Mouse (Mus musculus) forebrain, embryonic 13.5 days (tissue): ENCODE measurements around the gene Fam221b. TPM values are rescaled to one million over a fixed set of nuclear protein-coding genes. Genes with fewer than 3 reads are reported as not detected.

ENCODE experiments used
- ATAC-seq: fragments of 200-750 bp; cut with Nextera tagmentation; 2 replicates; pipeline ENCODE4 v1.8.0; 2017
- H3K27ac ChIP-seq: fragments of 300-500 bp; sonication (generic); 2 replicates; pipeline ENCODE4 v1.5.1; 2015; ENCODE audit warnings: inconsistent platforms, mild to moderate bottlenecking, moderate library complexity
- H3K27me3 ChIP-seq: fragments of 300-500 bp; sonication (generic); 2 replicates; pipeline ENCODE4 v1.6.1; 2015; ENCODE audit warnings: mild to moderate bottlenecking, inconsistent platforms
- H3K36me3 ChIP-seq: fragments of 300-500 bp; sonication (generic); 2 replicates; pipeline ENCODE4 v1.6.1; 2015; ENCODE audit warnings: mild to moderate bottlenecking, inconsistent platforms; ENCODE audit not compliant: poor library complexity, severe bottlenecking
- H3K4me1 ChIP-seq: fragments of 300-500 bp; sonication (generic); 2 replicates; pipeline ENCODE4 v1.6.1; 2015; ENCODE audit warnings: inconsistent platforms
- H3K4me2 ChIP-seq: fragments of 300-500 bp; sonication (generic); 2 replicates; pipeline ENCODE4 v1.6.1; 2015; ENCODE audit warnings: inconsistent platforms, mild to moderate bottlenecking, moderate library complexity
- H3K4me3 ChIP-seq: fragments of 300-500 bp; sonication (generic); 2 replicates; pipeline ENCODE4 v1.5.1; 2015; ENCODE audit warnings: mild to moderate bottlenecking, inconsistent platforms
- H3K9ac ChIP-seq: fragments of 300-500 bp; sonication (generic); 2 replicates; pipeline ENCODE4 v1.6.1; 2015; ENCODE audit warnings: mild to moderate bottlenecking, inconsistent platforms
- H3K9me3 ChIP-seq: fragments of 300-500 bp; sonication (generic); replicated peaks from 2 replicates; pipeline ENCODE4 v1.6.1; 2016; ENCODE audit warnings: inconsistent platforms
- WGBS: fragments of 180-500 bp; shearing (Covaris S2); methylation state at CpG from one replicate; pipeline ENCODE4 v1.1.7; 2015; 5-methylcytosine and 5-hydroxymethylcytosine counted together
- polyA plus RNA-seq: library from polyadenylated mRNA; unstranded; fragments of >200 nt; fragmentation: Nextera tagmentation; extraction: Ambion mirVana; gene quantifications from 2 replicates; pipeline ENCODE4 v1.2.1, GENCODE M21; 2015

Fam221b gene
- polyA plus RNA-seq, 1 experiment from 2014 or later: 2.9 TPM

- WGBS: 82% methylated on average over 5 of the region's 5 CpGs
- Histone ChIP-seq H3K4me1 (no peaks in the 10 kb centered on the region), H3K27me3 (no peaks in the 10 kb centered on the region), H3K9me3 (no peaks in the 10 kb centered on the region), H3K36me3 (peaks cover 28% of the 10 kb centered on the region), H3K9ac (no peak overlapping the region), H3K4me2 (no peak overlapping the region), H3K27ac (no peak overlapping the region), H3K4me3 (no peak overlapping the region)
- no peak for ATAC-seq
Measured at GRCm38 (mm10) chr4:43693806-43694241, 24.9 kb upstream of the Fam221b start.

GRCm38 (mm10) chr4:43691026-43691425 lies 22.1 kb upstream of the Fam221b start:
- Histone ChIP-seq H3K9ac (no peak overlapping the region), H3K9me3 (no peaks in the 10 kb centered on the region), H3K27ac (no peak overlapping the region), H3K4me2 (no peak overlapping the region), H3K36me3 (peaks cover 54% of the 10 kb centered on the region), H3K27me3 (no peaks in the 10 kb centered on the region), H3K4me3 (no peak overlapping the region), H3K4me1 (no peaks in the 10 kb centered on the region)
- WGBS: 82% methylated on average over 5 of the region's 5 CpGs
- ATAC-seq: no peak

GRCm38 (mm10) chr4:43690021-43690420 lies 21.1 kb upstream of the Fam221b start:
- H3K4me3 ChIP-seq: no peak overlapping the region
- no peaks in the 10 kb centered on the region for H3K27me3 ChIP-seq
- H3K27ac ChIP-seq: no peak overlapping the region
- 94% methylated on average over 17 of the region's 17 CpGs for WGBS
- H3K36me3 ChIP-seq: peaks cover 64% of the 10 kb centered on the region
- no peaks in the 10 kb centered on the region for H3K4me1 ChIP-seq
- H3K9ac ChIP-seq: no peak overlapping the region
- no peak overlapping the region for H3K4me2 ChIP-seq
- no peaks in the 10 kb centered on the region for H3K9me3 ChIP-seq
- ATAC-seq: no peak

GRCm38 (mm10) chr4:43679416-43680043 lies 10.6 kb upstream of the Fam221b start:
- Histone ChIP-seq H3K36me3 (peaks cover 96% of the 10 kb centered on the region), H3K4me3 (no peak overlapping the region), H3K27ac (no peak overlapping the region), H3K9ac (no peak overlapping the region), H3K27me3 (no peaks in the 10 kb centered on the region), H3K4me2 (no peak overlapping the region), H3K4me1 (no peaks in the 10 kb centered on the region), H3K9me3 (no peaks in the 10 kb centered on the region)
- no peak for ATAC-seq
- WGBS: 95% methylated on average over 7 of the region's 7 CpGs

GRCm38 (mm10) chr4:43678541-43678940 lies 9.6 kb upstream of the Fam221b start:
- Histone ChIP-seq H3K9ac (no peak overlapping the region), H3K27me3 (no peaks in the 10 kb centered on the region), H3K4me2 (no peak overlapping the region), H3K27ac (no peak overlapping the region), H3K4me1 (no peaks in the 10 kb centered on the region), H3K9me3 (no peaks in the 10 kb centered on the region), H3K4me3 (no peak overlapping the region), H3K36me3 (peaks cover 95% of the 10 kb centered on the region)
- 88% methylated on average over 6 of the region's 6 CpGs for WGBS
- no peak for ATAC-seq

- Histone ChIP-seq H3K27ac (no peak overlapping the region), H3K36me3 (peaks cover 67% of the 10 kb centered on the region), H3K27me3 (no peaks in the 10 kb centered on the region), H3K9me3 (no peaks in the 10 kb centered on the region), H3K4me2 (no peak overlapping the region), H3K9ac (no peak overlapping the region), H3K4me3 (no peak overlapping the region), H3K4me1 (peaks cover 20% of the 10 kb centered on the region)
- ATAC-seq: no peak
- WGBS: 77% methylated on average over 4 of the region's 4 CpGs
Measured at GRCm38 (mm10) chr4:43675608-43676007, 6.7 kb upstream of the Fam221b start.

- ATAC-seq: no peak
- H3K27me3 ChIP-seq: no peaks in the 10 kb centered on the region
Measured at GRCm38 (mm10) chr4:43674974-43675373, 6.0 kb upstream of the Fam221b start.

GRCm38 (mm10) chr4:43673703-43674102 lies 4.8 kb upstream of the Fam221b start:
- Histone ChIP-seq H3K9ac (no peak overlapping the region), H3K27ac (no peak overlapping the region), H3K27me3 (no peaks in the 10 kb centered on the region), H3K9me3 (no peaks in the 10 kb centered on the region), H3K4me1 (peaks cover 33% of the 10 kb centered on the region), H3K4me2 (no peak overlapping the region), H3K4me3 (no peak overlapping the region), H3K36me3 (peaks cover 49% of the 10 kb centered on the region)
- 83% methylated on average over 8 of the region's 8 CpGs for WGBS
- ATAC-seq: no peak

More at GRCm38 (mm10) chr4:43674974-43675373, 6.0 kb upstream of the Fam221b start:
- Histone ChIP-seq H3K4me1 (peaks cover 27% of the 10 kb centered on the region), H3K9ac (no peak overlapping the region), H3K4me3 (no peak overlapping the region), H3K9me3 (no peaks in the 10 kb centered on the region), H3K4me2 (no peak overlapping the region), H3K27ac (no peak overlapping the region), H3K36me3 (peaks cover 62% of the 10 kb centered on the region)
- WGBS: 79% methylated on average over 5 of the region's 5 CpGs

- Histone ChIP-seq H3K4me3 (no peak overlapping the region), H3K27ac (no peak overlapping the region), H3K9me3 (no peaks in the 10 kb centered on the region), H3K9ac (0 out of 2 replicates have a peak overlapping the region, but pooled peaks have one; percentile 37), H3K4me2 (peak overlapping the region; percentile 94), H3K27me3 (no peaks in the 10 kb centered on the region), H3K4me1 (peaks cover 37% of the 10 kb centered on the region), H3K36me3 (peaks cover 33% of the 10 kb centered on the region)
- WGBS: 3% methylated on average over 2 of the region's 2 CpGs
- ATAC-seq: 0 out of 2 replicates have a peak, but pooled peaks have one; percentile 14
Measured at GRCm38 (mm10) chr4:43672070-43672469, 3.1 kb upstream of the Fam221b start.

GRCm38 (mm10) chr4:43669428-43669794 lies 466 bp upstream of the Fam221b start:
- peaks cover 37% of the 10 kb centered on the region for H3K4me1 ChIP-seq
- H3K9ac ChIP-seq: peak overlapping the region; percentile 88
- ATAC-seq: peak; percentile 70
- peak overlapping the region; percentile 94 for H3K4me2 ChIP-seq
- peaks cover 6% of the 10 kb centered on the region for H3K36me3 ChIP-seq
- peak overlapping the region; percentile 21; the same call in 1 of the 2 replicates for H3K27ac ChIP-seq
- peak overlapping the region; percentile 80 for H3K4me3 ChIP-seq
- H3K27me3 ChIP-seq: peaks cover 12% of the 10 kb centered on the region
- under 1% methylated on average over 19 of the region's 25 CpGs for WGBS
- no peaks in the 10 kb centered on the region for H3K9me3 ChIP-seq

GRCm38 (mm10) chr4:43666412-43666811 lies 2.5 kb downstream of the Fam221b start:
- no peak overlapping the region for H3K4me3 ChIP-seq
- peaks cover 36% of the 10 kb centered on the region for H3K27me3 ChIP-seq
- no peaks in the 10 kb centered on the region for H3K36me3 ChIP-seq
- H3K27ac ChIP-seq: no peak overlapping the region
- H3K9me3 ChIP-seq: no peaks in the 10 kb centered on the region
- H3K4me2 ChIP-seq: no peak overlapping the region
- 34% methylated on average over 4 of the region's 4 CpGs for WGBS
- peaks cover 24% of the 10 kb centered on the region for H3K4me1 ChIP-seq
- ATAC-seq: no peak
- H3K9ac ChIP-seq: no peak overlapping the region

- Histone ChIP-seq H3K4me2 (peak overlapping the region; percentile 81), H3K9ac (no peak overlapping the region), H3K27me3 (peaks cover 7% of the 10 kb centered on the region), H3K27ac (no peak overlapping the region), H3K4me3 (peak overlapping the region; percentile 71), H3K9me3 (no peaks in the 10 kb centered on the region), H3K4me1 (peaks cover 16% of the 10 kb centered on the region), H3K36me3 (no peaks in the 10 kb centered on the region)
- 61% methylated on average over 4 of the region's 4 CpGs for WGBS
- no peak for ATAC-seq
Measured at GRCm38 (mm10) chr4:43657146-43657545, 11.8 kb downstream of the Fam221b start.
